Mouse (Mus musculus) heart, adult 2 months (tissue): ENCODE data around the gene Nos3. TPM values are rescaled to one million over a fixed set of nuclear protein-coding genes. Genes with fewer than 3 reads are reported as not detected.

Experiments
- DNase-seq, 2 experiments: peaks; one replicate each; pipeline ENCODE4 v3.0.0; 2021
- H3K27ac ChIP-seq: fragments of 200-600 bp; 2 replicates; pipeline ENCODE4 v1.8.1; 2022
- H3K27me3 ChIP-seq: fragments of 200-500 bp; 2 replicates; pipeline ENCODE4 v1.6.1; 2012; ENCODE audit warnings: mild to moderate bottlenecking, low read length, inconsistent platforms, mixed read lengths; ENCODE audit not compliant: control insufficient read depth, insufficient read depth
- H3K36me3 ChIP-seq: fragments of 200-500 bp; 2 replicates; pipeline ENCODE4 v1.6.1; 2012; ENCODE audit warnings: low read length, inconsistent platforms; ENCODE audit not compliant: control insufficient read depth, insufficient read depth
- H3K4me1 ChIP-seq: fragments of 200-500 bp; 2 replicates; pipeline ENCODE4 v1.6.1; 2011; ENCODE audit warnings: low read length; ENCODE audit not compliant: control insufficient read depth, insufficient read depth
- H3K4me3 ChIP-seq: fragments of 200-600 bp; 2 replicates; pipeline ENCODE4 v1.8.1; 2022
- H3K79me2 ChIP-seq: fragments of 200-500 bp; replicated peaks from 2 replicates; pipeline ENCODE4 v1.6.1; 2012; ENCODE audit warnings: mild to moderate bottlenecking, inconsistent platforms, low read length, moderate library complexity, mixed read lengths; ENCODE audit not compliant: control insufficient read depth, insufficient read depth
- H3K9ac ChIP-seq: fragments of 200-500 bp; 2 replicates; pipeline ENCODE4 v1.6.1; 2012; ENCODE audit warnings: low read depth, mild to moderate bottlenecking, control low read depth, inconsistent platforms, low read length, mixed read lengths
- CTCF ChIP-seq: fragments of 200-600 bp; IDR thresholded peaks from 2 replicates; pipeline ENCODE4 v1.8.1; 2022; ENCODE audit warnings: antibody characterized with exemption, mild to moderate bottlenecking, moderate library complexity
- EP300 ChIP-seq: fragments of 200-500 bp; IDR thresholded peaks from 2 replicates; pipeline ENCODE4 v1.6.1; 2011; ENCODE audit warnings: low read depth, low read length, control low read depth; ENCODE audit not compliant: insufficient read depth
- POLR2A ChIP-seq: fragments of 200-500 bp; IDR thresholded peaks from 2 replicates; pipeline ENCODE4 v1.6.1; 2011; ENCODE audit warnings: mild to moderate bottlenecking, low read depth, low read length, control low read depth; ENCODE audit not compliant: insufficient read depth
- WGBS: fragments of 180-500 bp; shearing (Covaris S2); methylation state at CpG from one replicate; pipeline ENCODE4 v1.1.7; 2018; 5-methylcytosine and 5-hydroxymethylcytosine counted together
- intact Hi-C: fragments of 180-260 bp; cut with DNase I; formaldehyde crosslinking; loops from one replicate; pipeline ENCODE4 v1.15.1; 2025
- polyA plus RNA-seq: library from polyadenylated mRNA; depleted of rRNA; stranded (reverse); fragments of >200 nt; gene quantifications from 2 replicates; pipeline ENCODE4 v1.2.3, GENCODE M21; 2012
- total RNA-seq, 2 experiments: library from RNA; stranded (reverse); gene quantifications; 2 replicates each; pipeline ENCODE4 v1.2.3; 2021

Nos3 gene
- total and polyA plus RNA-seq, 3 experiments = 23.5 to 30.7 (median 24.4) TPM

DNA sequence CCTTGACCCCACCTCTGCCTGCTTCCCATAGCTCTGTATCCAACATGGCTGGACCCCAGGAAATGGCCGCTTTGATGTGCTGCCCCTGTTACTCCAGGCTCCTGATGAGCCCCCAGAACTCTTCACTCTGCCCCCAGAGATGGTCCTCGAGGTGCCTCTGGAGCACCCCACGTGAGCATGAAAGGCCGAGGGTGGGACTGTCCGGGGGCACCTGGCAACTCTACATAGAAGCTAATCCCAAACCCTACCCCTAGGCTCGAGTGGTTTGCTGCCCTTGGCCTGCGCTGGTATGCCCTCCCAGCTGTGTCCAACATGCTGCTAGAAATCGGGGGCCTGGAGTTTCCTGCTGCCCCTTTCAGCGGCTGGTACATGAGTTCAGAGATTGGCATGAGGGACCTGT lies 5.2 kb downstream of the Nos3 start:
- TF ChIP-seq EP300 (no peak), POLR2A (no peak), CTCF (no peak)
- intact Hi-C loops = no loop called here
- DNase-seq = no peak
- H3K4me3 ChIP-seq = no peak overlapping the region
- no peak overlapping the region for H3K27ac ChIP-seq
- no peaks in the 10 kb centered on the region; the same call in none of the 2 replicates for H3K4me1 ChIP-seq
- H3K9ac ChIP-seq = no peak overlapping the region
- H3K27me3 ChIP-seq = no peaks in the 10 kb centered on the region
- H3K36me3 ChIP-seq = no peaks in the 10 kb centered on the region
- 84% methylated on average over 9 of the region's 9 CpGs for WGBS
- no peaks in the 10 kb centered on the region for H3K79me2 ChIP-seq

GRCm38 (mm10) chr5:24373807-24374206 lies 9.2 kb downstream of the Nos3 start:
- TF ChIP-seq POLR2A = no peak
- no peak for TF ChIP-seq CTCF
- TF ChIP-seq EP300 = no peak
- intact Hi-C loops = no loop called here
- Histone ChIP-seq H3K4me1 (no peaks in the 10 kb centered on the region), H3K9ac (no peak overlapping the region), H3K27ac (no peak overlapping the region), H3K4me3 (no peak overlapping the region), H3K27me3 (no peaks in the 10 kb centered on the region), H3K36me3 (no peaks in the 10 kb centered on the region), H3K79me2 (no peaks in the 10 kb centered on the region)
- 89% methylated on average over 5 of the region's 5 CpGs for WGBS
- no peak for DNase-seq

GRCm38 (mm10) chr5:24374216-24374615 lies 9.6 kb downstream of the Nos3 start:
- no peak overlapping the region for H3K27ac ChIP-seq
- no peaks in the 10 kb centered on the region for H3K79me2 ChIP-seq
- DNase-seq = no peak
- no peaks in the 10 kb centered on the region for H3K27me3 ChIP-seq
- 16% methylated on average over 6 of the region's 6 CpGs for WGBS
- intact Hi-C loops = no loop called here
- no peak overlapping the region for H3K4me3 ChIP-seq
- no peaks in the 10 kb centered on the region for H3K4me1 ChIP-seq
- no peak overlapping the region for H3K9ac ChIP-seq
- no peaks in the 10 kb centered on the region for H3K36me3 ChIP-seq
- no peak for TF ChIP-seq CTCF
- TF ChIP-seq EP300 = no peak
- TF ChIP-seq POLR2A = no peak

DNA sequence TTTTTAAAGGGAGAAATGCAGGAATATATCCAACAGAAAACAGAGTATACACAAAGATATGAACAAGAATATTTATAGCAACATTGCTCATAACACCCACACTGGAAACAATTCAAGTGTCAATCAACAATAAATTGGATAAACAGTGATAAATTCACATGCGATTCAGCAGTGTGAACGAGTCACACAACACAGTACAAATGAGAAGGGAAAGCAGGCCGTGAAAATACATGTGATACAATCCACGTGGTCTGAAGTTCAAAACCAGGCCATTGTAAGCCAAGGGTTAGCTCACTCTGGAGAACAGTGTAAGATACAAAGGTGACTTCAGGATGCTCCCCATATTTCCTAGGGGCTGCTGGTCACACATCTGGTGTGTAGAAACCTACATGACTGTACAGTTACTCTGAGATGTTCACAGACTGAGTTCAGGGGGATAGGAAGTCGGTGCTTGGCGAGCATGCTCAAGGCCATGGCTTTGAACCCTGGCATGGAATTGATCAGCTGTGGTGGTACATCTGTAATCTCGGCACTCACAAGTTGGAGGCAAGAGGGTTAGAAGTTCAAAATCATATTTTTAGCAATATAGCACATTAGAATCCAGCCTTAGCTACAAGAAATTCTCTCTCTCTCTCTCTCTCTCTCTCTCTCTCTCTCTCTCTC lies 10.2 kb downstream of the Nos3 start:
- WGBS = 48% methylated on average over 7 of the region's 7 CpGs
- intact Hi-C loops = no loop called here
- H3K9ac ChIP-seq = no peak overlapping the region

GRCm38 (mm10) chr5:24378700-24379099 lies 14.1 kb downstream of the Nos3 start:
- Histone ChIP-seq H3K36me3 (no peaks in the 10 kb centered on the region), H3K4me1 (peaks cover 3% of the 10 kb centered on the region), H3K4me3 (no peak overlapping the region), H3K79me2 (no peaks in the 10 kb centered on the region), H3K9ac (no peak overlapping the region), H3K27ac (no peak overlapping the region), H3K27me3 (no peaks in the 10 kb centered on the region)
- DNase-seq = no peak
- TF ChIP-seq CTCF (no peak), EP300 (no peak), POLR2A (no peak)
- WGBS = 59% methylated on average over 2 of the region's 2 CpGs
- intact Hi-C loops = no loop called here

More for the DNA sequence above, 10.2 kb downstream of the Nos3 start:
- TF ChIP-seq CTCF (no peak), EP300 (no peak), POLR2A (no peak)
- Histone ChIP-seq H3K27me3 (no peaks in the 10 kb centered on the region), H3K36me3 (no peaks in the 10 kb centered on the region), H3K27ac (no peak overlapping the region), H3K4me3 (no peak overlapping the region), H3K4me1 (no peaks in the 10 kb centered on the region), H3K79me2 (no peaks in the 10 kb centered on the region)
- DNase-seq = no peak

DNA sequence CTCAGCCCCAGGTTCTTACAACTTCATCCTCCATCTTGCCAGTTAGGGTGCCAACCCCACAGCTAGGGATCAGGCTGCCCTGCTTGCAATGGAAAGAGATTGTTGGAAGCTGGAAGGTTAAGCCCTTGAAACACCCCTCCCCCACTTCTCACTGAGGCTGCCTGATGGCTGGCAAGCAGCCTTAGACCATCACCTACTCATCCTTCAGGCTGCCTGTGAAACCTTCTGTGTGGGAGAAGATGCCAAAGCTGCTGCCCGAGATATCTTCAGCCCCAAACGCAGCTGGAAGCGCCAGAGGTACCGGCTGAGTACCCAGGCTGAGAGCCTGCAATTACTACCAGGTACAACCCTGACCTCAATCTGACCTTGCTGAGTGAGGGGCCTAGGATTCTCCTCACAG lies 14.9 kb downstream of the Nos3 start:
- peaks cover 5% of the 10 kb centered on the region; the same call in 1 of the 2 replicates for H3K36me3 ChIP-seq
- no peaks in the 10 kb centered on the region for H3K79me2 ChIP-seq
- no peak overlapping the region for H3K9ac ChIP-seq
- H3K27me3 ChIP-seq = no peaks in the 10 kb centered on the region
- H3K4me3 ChIP-seq = no peak overlapping the region
- no peak for DNase-seq
- no peak overlapping the region for H3K27ac ChIP-seq
- H3K4me1 ChIP-seq = peaks cover 6% of the 10 kb centered on the region
- no peak for TF ChIP-seq POLR2A
- TF ChIP-seq EP300 = no peak
- no peak for TF ChIP-seq CTCF
- 81% methylated on average over 4 of the region's 4 CpGs for WGBS
- intact Hi-C loops = no loop called here
